In genomic region chr15:62229491-62230283, GRCm38 (mm10) we compare ENCODE assay signal across 10 mouse cellular contexts.
DNase-seq lines count a peak whose midpoint lies in the region; ATAC-seq and TF ChIP-seq lines count a peak whose summit lies in the region.
"Had no signal": no experiment of that assay in that cellular context is flagged by ENCODE, and none has a peak within 500 bp of the region (broad histone marks: within the 10 kb centered on the region; RNA-seq: fewer than 3 reads in every experiment).

No protein-coding gene starts in this region.

- ATAC-seq in kidney, embryonic 14.5 days (ENCODE audit: low FRiP score, low TSS enrichment): no peak
- ATAC-seq in liver, embryonic 11.5 days (replicated peaks; ENCODE audit: low FRiP score): peak; percentile 79
- ATAC-seq in intestine, postnatal 0 days: no peak

- TF ChIP-seq POLR2A in kidney, adult 2 months (IDR thresholded peaks at IDR 0.05; ENCODE audit: low read depth, low read length): no peak

- H3K27ac ChIP-seq in kidney, adult 2 months (ENCODE audit: insufficient read depth, low read depth, low read length): no peak overlapping the region
- H3K27ac ChIP-seq in kidney, embryonic 14.5 days (ENCODE audit: low read depth, low read length): no peak overlapping the region
- no peak overlapping the region for H3K27ac ChIP-seq in liver, embryonic 11.5 days (ENCODE audit: low read depth, low read length)
- no peak overlapping the region for H3K27ac ChIP-seq in intestine, postnatal 0 days (ENCODE audit: low read depth, low read length)
- H3K27ac ChIP-seq: layer of hippocampus, adult 2 months had no signal

- H3K4me1 ChIP-seq in kidney, adult 2 months (ENCODE audit: control insufficient read depth, insufficient read depth, low read length): no peaks in the 10 kb centered on the region; the same call in 1 of the 2 replicates
- H3K4me1 ChIP-seq in kidney, embryonic 14.5 days (ENCODE audit: control insufficient read depth, insufficient read depth, low read length): no peaks in the 10 kb centered on the region
- peaks cover 6% of the 10 kb centered on the region for H3K4me1 ChIP-seq in liver, embryonic 11.5 days (replicated peaks; ENCODE audit: control insufficient read depth, insufficient read depth, low read length)
- H3K4me1 ChIP-seq in intestine, postnatal 0 days (replicated peaks; ENCODE audit: control insufficient read depth, insufficient read depth, low read length): no peaks in the 10 kb centered on the region

- no peak overlapping the region for H3K9ac ChIP-seq in kidney, embryonic 14.5 days (ENCODE audit: low read depth, low read length)
- no peak overlapping the region for H3K9ac ChIP-seq in liver, embryonic 11.5 days (ENCODE audit: low read depth, low read length)
- no peak overlapping the region for H3K9ac ChIP-seq in intestine, postnatal 0 days (ENCODE audit: low read depth, low read length)

- no peak overlapping the region for H3K4me2 ChIP-seq in kidney, embryonic 14.5 days (replicated peaks; ENCODE audit: low read depth, low read length)
- no peak overlapping the region for H3K4me2 ChIP-seq in liver, embryonic 11.5 days
- no peak overlapping the region for H3K4me2 ChIP-seq in intestine, postnatal 0 days (replicated peaks; ENCODE audit: low read depth)

- H3K9me3 ChIP-seq in kidney, embryonic 14.5 days (ENCODE audit: control insufficient read depth, low read length): no peaks in the 10 kb centered on the region
- no peaks in the 10 kb centered on the region for H3K9me3 ChIP-seq in liver, embryonic 11.5 days (ENCODE audit: control insufficient read depth, low read length)
- H3K9me3 ChIP-seq in intestine, postnatal 0 days (ENCODE audit: control insufficient read depth): no peaks in the 10 kb centered on the region

- no peaks in the 10 kb centered on the region for H3K36me3 ChIP-seq in kidney, adult 2 months (ENCODE audit: control insufficient read depth, insufficient read depth, low read length)
- H3K36me3 ChIP-seq in kidney, embryonic 14.5 days (ENCODE audit: control insufficient read depth, insufficient read depth, low read length): no peaks in the 10 kb centered on the region
- no peaks in the 10 kb centered on the region for H3K36me3 ChIP-seq in liver, embryonic 11.5 days (ENCODE audit: control insufficient read depth, insufficient read depth, low read length)
- H3K36me3 ChIP-seq in intestine, postnatal 0 days (ENCODE audit: control insufficient read depth, insufficient read depth): no peaks in the 10 kb centered on the region

- H3K27me3 ChIP-seq in kidney, adult 2 months (replicated peaks; ENCODE audit: control insufficient read depth, insufficient read depth, low read length): no peaks in the 10 kb centered on the region
- H3K27me3 ChIP-seq in kidney, embryonic 14.5 days (ENCODE audit: control insufficient read depth, insufficient read depth, low read length): no peaks in the 10 kb centered on the region
- H3K27me3 ChIP-seq in liver, embryonic 11.5 days (replicated peaks; ENCODE audit: control insufficient read depth, insufficient read depth, low read length): no peaks in the 10 kb centered on the region
- H3K27me3 ChIP-seq in intestine, postnatal 0 days (replicated peaks; ENCODE audit: control insufficient read depth, insufficient read depth, low read length): no peaks in the 10 kb centered on the region

- WGBS in kidney, adult 2 months: 66% methylated on average over 8 of the region's 8 CpGs
- WGBS in kidney, embryonic 14.5 days: 80% methylated on average over 8 of the region's 8 CpGs
- 77% methylated on average over 8 of the region's 8 CpGs for WGBS in liver, embryonic 11.5 days
- WGBS in intestine, postnatal 0 days: 69% methylated on average over 8 of the region's 8 CpGs

- H3K4me3 ChIP-seq in kidney, adult 2 months (ENCODE audit: insufficient read depth, low read depth, low read length): no peak overlapping the region
- H3K4me3 ChIP-seq in kidney, embryonic 14.5 days (ENCODE audit: low read length): no peak overlapping the region
- H3K4me3 ChIP-seq in liver, embryonic 11.5 days (ENCODE audit: low read depth, low read length): no peak overlapping the region
- H3K4me3 ChIP-seq in intestine, postnatal 0 days (ENCODE audit: low read depth, low read length): no peak overlapping the region
- H3K4me3 ChIP-seq: layer of hippocampus, adult 2 months had no signal

- peak; percentile 66 for DNase-seq in kidney, adult 2 months
- DNase-seq in Muller cell, postnatal 12 days (ENCODE audit: inconsistent ontology term): peak; percentile 58
- DNase-seq in gastrocnemius, postnatal 25 days: peak; percentile 54
- DNase-seq in liver, embryonic 11.5 days (ENCODE audit: low spot score): no peak
- DNase-seq in frontal cortex, postnatal 25 days (ENCODE audit: low spot score in 2 of 2): no peak
- DNase-seq in spleen, postnatal 10 days (ENCODE audit: low spot score in 2 of 2): no peak
- DNase-seq: thymus, postnatal 4 days had no signal

- no peak for TF ChIP-seq CTCF in kidney, adult 2 months (conservative IDR thresholded peaks at IDR 0.05; ENCODE audit: insufficient read depth, insufficient read length, low read depth, low read length)
- no peak for TF ChIP-seq CTCF in intestine, postnatal 0 days (IDR thresholded peaks at IDR 0.05; ENCODE audit: low read depth)

Comparison
In these comparisons a context has a peak if more than half of its experiments do, and no peak if none do; other contexts are left out.
1. DNase-seq: peak in kidney, adult 2 months (single experiment), Muller cell, postnatal 12 days (single experiment) and gastrocnemius, postnatal 25 days (single experiment); none in liver, embryonic 11.5 days (single experiment), frontal cortex, postnatal 25 days (0 of 2) and spleen, postnatal 10 days (0 of 2).